Mouse (Mus musculus): ENCODE measurements around the gene Mbd4.

- TF ChIP-seq CTCF (IDR thresholded peaks at IDR 0.05; ENCODE audit: borderline replicate concordance, insufficient read depth, low read length) (no peak), POLR2A (IDR thresholded peaks at IDR 0.05; ENCODE audit: low read depth, low read length) (no peak)
Observed at GRCm38 (mm10) chr6:115865246-115865645, 12.1 kb upstream of the Mbd4 start.
